Mouse (Mus musculus): ENCODE results near the gene Zswim4. TPM values are rescaled to one million over a fixed set of nuclear protein-coding genes. Genes with fewer than 3 reads are reported as not detected.

Gene Zswim4
- polyA plus RNA-seq, 1 experiment from 2014 or later = 17.7 TPM

DNA sequence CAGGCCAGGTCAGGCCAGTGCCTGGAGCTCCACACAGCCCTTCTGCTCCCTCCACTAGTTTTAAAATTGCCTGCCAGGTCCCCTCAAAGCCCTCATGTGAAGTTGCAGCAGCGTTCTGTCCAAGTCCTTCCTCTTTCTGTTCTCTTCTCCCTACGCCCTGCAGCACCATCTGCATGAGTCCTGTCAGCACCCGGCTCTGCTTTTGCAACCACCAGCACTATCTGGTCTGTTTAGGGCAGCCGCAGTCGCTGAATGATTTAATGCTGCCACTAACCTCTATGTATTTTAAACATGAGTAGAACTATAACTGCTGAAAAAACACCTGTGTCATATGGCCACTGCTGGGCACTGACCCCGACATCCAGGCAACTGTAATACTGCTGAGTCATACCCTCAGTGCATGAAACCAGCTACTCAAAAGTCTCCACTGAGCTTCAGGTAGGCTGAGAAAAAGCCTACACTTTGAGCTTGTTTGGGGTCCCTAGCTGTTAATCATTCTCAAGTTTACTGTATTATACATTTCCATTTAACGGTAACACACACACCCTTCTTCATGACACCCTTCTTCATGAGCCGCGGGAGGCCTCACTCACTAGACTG, 14.2 kb downstream of the Zswim4 start:
- H3K27ac ChIP-seq (replicated peaks) = no peak overlapping the region
- H3K27me3 ChIP-seq = no peaks in the 10 kb centered on the region
- H3K4me2 ChIP-seq (replicated peaks) = no peak overlapping the region
- 93% methylated on average over 9 of the region's 9 CpGs for WGBS
- no peaks in the 10 kb centered on the region for H3K4me1 ChIP-seq
- H3K9ac ChIP-seq = no peak overlapping the region
- peaks cover 94% of the 10 kb centered on the region for H3K36me3 ChIP-seq
- no peak overlapping the region for H3K4me3 ChIP-seq (replicated peaks)
- ATAC-seq (ENCODE audit: insufficient number of reproducible peaks, low FRiP score, low TSS enrichment, low read depth) = no peak
- H3K9me3 ChIP-seq (replicated peaks) = no peaks in the 10 kb centered on the region

DNA sequence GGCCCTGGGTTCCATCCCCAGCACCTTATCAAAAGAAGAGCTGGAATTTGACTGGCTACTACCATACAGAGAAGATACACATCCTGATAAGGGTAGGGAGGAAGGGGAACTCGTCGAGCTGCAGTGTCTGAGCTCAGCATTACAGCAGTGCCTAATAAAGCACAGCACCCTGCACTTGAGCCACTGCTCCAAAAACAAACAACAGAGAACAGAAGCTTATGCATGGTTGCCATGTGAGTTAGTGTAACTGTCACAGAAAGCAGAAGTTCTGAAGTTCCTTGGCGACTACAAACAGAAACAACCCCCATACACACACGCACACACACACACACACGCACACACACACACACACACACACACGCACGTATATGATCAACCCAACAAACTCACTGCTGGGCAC, 16.8 kb downstream of the Zswim4 start:
- H3K4me3 ChIP-seq (replicated peaks) = no peak overlapping the region
- no peaks in the 10 kb centered on the region for H3K4me1 ChIP-seq
- H3K27me3 ChIP-seq = no peaks in the 10 kb centered on the region
- WGBS = 83% methylated on average over 7 of the region's 7 CpGs
- no peak for ATAC-seq (ENCODE audit: insufficient number of reproducible peaks, low FRiP score, low TSS enrichment, low read depth)
- no peaks in the 10 kb centered on the region for H3K9me3 ChIP-seq (replicated peaks)
- H3K9ac ChIP-seq = no peak overlapping the region
- no peak overlapping the region for H3K27ac ChIP-seq (replicated peaks)
- H3K36me3 ChIP-seq = peaks cover 94% of the 10 kb centered on the region
- H3K4me2 ChIP-seq (replicated peaks) = no peak overlapping the region

DNA sequence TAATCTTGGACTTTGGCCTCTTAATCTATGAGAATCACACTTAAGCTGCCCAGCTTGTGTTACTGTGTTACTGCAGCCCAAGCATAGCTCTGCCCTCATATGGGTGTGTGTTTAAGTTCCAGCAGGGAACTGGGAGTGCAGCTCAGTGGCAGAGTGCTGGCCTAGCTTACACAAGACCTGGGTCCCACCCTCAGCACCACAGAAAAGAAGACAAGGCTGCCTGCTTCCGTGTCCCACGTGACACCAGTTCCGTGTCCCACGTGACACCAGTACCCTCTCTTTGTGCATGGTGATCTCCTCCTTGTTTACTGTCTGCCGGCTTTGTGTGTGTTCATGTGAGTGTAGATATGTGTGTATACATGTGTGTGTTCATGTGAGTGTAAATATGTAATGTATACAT, 18.7 kb downstream of the Zswim4 start:
- H3K36me3 ChIP-seq = peaks cover 93% of the 10 kb centered on the region
- ATAC-seq (ENCODE audit: insufficient number of reproducible peaks, low FRiP score, low TSS enrichment, low read depth) = no peak
- H3K27me3 ChIP-seq = no peaks in the 10 kb centered on the region

DNA sequence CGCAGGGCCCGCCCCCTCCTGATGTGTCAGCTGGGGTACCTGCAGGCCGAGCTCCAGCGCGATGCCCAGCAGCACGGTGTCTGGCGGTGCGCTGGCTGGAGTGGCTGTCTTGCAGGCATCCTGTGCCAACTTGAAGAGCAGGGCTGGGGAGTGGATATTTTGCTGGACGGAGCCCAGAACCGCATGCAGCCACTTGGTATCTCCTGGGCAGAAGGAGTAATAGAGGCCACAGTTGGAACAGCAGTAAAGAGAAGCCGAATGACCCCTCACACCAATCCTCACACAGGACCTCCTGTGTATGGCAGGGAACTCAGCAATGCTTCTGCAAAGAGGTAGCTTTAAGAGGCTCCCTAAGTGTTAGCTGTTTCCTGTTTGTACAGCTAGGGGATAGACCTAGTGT, 19.6 kb downstream of the Zswim4 start:
- H3K27me3 ChIP-seq = no peaks in the 10 kb centered on the region
- H3K9ac ChIP-seq = no peak overlapping the region
- no peak overlapping the region for H3K4me3 ChIP-seq (replicated peaks)
- no peak overlapping the region for H3K27ac ChIP-seq (replicated peaks)
- no peaks in the 10 kb centered on the region for H3K4me1 ChIP-seq
- no peak overlapping the region for H3K4me2 ChIP-seq (replicated peaks)
- H3K36me3 ChIP-seq = peaks cover 93% of the 10 kb centered on the region
- H3K9me3 ChIP-seq (replicated peaks) = no peaks in the 10 kb centered on the region
- ATAC-seq (ENCODE audit: insufficient number of reproducible peaks, low FRiP score, low TSS enrichment, low read depth) = no peak
- WGBS = 92% methylated on average over 11 of the region's 11 CpGs

More for the DNA sequence above, 18.7 kb downstream of the Zswim4 start:
- H3K4me1 ChIP-seq = no peaks in the 10 kb centered on the region
- WGBS = 91% methylated on average over 5 of the region's 5 CpGs
- no peak overlapping the region for H3K27ac ChIP-seq (replicated peaks)
- no peaks in the 10 kb centered on the region for H3K9me3 ChIP-seq (replicated peaks)
- H3K9ac ChIP-seq = no peak overlapping the region
- no peak overlapping the region for H3K4me3 ChIP-seq (replicated peaks)
- H3K4me2 ChIP-seq (replicated peaks) = no peak overlapping the region

DNA sequence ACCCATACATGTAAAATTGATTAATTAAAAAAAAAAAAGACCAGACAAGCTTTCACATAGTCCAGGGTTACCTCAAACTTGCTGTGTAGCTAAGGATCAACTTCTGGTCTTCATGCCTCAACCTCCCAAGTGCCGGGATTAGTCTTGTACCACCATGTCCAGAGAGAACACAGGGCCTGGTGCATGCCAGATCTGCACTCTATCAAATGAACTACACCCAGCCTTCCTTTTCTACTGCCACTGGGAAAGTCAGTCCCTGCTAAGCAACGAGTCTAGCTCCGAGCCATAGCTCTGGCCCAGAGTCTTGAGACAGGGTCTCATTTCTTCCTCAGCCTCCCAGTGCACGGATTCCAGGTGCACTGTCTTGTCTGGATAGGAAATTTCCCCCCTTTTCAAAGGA, 23.6 kb downstream of the Zswim4 start:
- peaks cover 94% of the 10 kb centered on the region for H3K36me3 ChIP-seq
- H3K4me2 ChIP-seq (replicated peaks) = no peak overlapping the region
- peaks cover 23% of the 10 kb centered on the region for H3K4me1 ChIP-seq
- no peak overlapping the region for H3K4me3 ChIP-seq (replicated peaks)
- no peak overlapping the region for H3K27ac ChIP-seq (replicated peaks)
- no peaks in the 10 kb centered on the region for H3K9me3 ChIP-seq (replicated peaks)
- ATAC-seq (ENCODE audit: insufficient number of reproducible peaks, low FRiP score, low TSS enrichment, low read depth) = no peak
- H3K27me3 ChIP-seq = no peaks in the 10 kb centered on the region
- no peak overlapping the region for H3K9ac ChIP-seq
- WGBS = 90% methylated on average over 4 of the region's 4 CpGs

DNA sequence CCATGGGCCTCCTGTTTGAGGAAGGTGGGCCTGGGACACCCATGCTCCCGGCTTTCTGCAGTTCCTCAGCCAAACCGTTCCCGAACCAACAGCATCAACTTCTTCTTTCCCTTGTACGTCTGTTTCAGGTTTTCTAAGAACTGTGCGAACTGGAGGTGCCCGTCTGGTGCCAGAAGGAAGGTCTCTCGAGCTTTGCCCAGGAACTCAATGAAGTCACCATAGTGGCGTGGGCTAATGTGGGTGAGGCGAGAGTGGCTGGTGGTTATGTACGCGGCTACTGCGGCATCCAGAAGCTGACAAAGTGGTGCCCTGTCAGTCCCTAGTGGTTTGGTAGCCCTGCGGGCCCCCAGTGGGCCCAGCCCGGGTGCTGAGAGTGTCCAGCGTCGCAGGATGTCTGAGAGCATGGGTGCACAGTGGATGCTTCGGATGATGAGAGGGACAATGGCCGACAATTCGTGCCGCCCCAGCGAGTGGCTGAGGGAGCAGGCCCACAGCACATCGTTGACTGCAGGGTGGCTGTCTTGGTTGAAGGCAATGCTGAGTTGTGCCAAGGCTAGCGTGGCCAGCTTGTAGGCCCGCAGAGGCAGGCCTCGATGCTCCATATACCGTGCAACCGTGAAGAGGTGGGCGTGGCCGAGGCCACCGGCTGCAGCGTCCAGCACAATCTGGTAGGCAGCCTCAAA, 24.8 kb downstream of the Zswim4 start:
- ATAC-seq (ENCODE audit: insufficient number of reproducible peaks, low FRiP score, low TSS enrichment, low read depth) = no peak
- Histone ChIP-seq H3K27me3 (no peaks in the 10 kb centered on the region), H3K36me3 (peaks cover 86% of the 10 kb centered on the region), H3K27ac (replicated peaks) (no peak overlapping the region), H3K4me1 (peaks cover 35% of the 10 kb centered on the region), H3K4me2 (replicated peaks) (no peak overlapping the region), H3K4me3 (replicated peaks) (no peak overlapping the region), H3K9me3 (replicated peaks) (no peaks in the 10 kb centered on the region), H3K9ac (no peak overlapping the region)
- WGBS = 92% methylated on average over 31 of the region's 31 CpGs

DNA sequence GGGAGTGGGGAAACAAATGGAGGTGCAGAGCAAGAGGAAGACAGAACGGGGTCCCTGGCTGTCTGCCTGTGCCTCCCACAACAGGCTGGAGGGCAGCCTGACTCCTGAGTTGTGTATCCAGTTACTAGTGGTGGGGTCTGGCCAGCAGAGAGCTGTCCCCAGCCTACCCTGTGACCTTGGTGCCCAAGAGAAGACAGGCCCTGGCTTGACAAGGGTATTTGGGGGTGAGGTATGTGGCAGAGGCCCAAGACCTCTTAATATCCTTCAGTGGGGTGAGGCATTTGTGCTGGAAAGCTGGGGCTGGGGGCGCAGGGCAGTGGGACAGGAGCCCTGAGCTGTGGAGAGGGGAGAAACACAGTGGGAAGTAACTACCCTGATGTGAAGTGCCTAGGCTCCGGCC, 25.7 kb downstream of the Zswim4 start:
- no peak; the same call in 1 of the 2 replicates for ATAC-seq (ENCODE audit: insufficient number of reproducible peaks, low FRiP score, low TSS enrichment, low read depth)
- peaks cover 78% of the 10 kb centered on the region for H3K36me3 ChIP-seq
- no peak overlapping the region for H3K4me2 ChIP-seq (replicated peaks)
- H3K9me3 ChIP-seq (replicated peaks) = no peaks in the 10 kb centered on the region
- H3K4me1 ChIP-seq = peaks cover 40% of the 10 kb centered on the region
- H3K9ac ChIP-seq = no peak overlapping the region
- WGBS = 89% methylated on average over 3 of the region's 3 CpGs
- no peak overlapping the region for H3K4me3 ChIP-seq (replicated peaks)
- no peak overlapping the region for H3K27ac ChIP-seq (replicated peaks)
- no peaks in the 10 kb centered on the region for H3K27me3 ChIP-seq

DNA sequence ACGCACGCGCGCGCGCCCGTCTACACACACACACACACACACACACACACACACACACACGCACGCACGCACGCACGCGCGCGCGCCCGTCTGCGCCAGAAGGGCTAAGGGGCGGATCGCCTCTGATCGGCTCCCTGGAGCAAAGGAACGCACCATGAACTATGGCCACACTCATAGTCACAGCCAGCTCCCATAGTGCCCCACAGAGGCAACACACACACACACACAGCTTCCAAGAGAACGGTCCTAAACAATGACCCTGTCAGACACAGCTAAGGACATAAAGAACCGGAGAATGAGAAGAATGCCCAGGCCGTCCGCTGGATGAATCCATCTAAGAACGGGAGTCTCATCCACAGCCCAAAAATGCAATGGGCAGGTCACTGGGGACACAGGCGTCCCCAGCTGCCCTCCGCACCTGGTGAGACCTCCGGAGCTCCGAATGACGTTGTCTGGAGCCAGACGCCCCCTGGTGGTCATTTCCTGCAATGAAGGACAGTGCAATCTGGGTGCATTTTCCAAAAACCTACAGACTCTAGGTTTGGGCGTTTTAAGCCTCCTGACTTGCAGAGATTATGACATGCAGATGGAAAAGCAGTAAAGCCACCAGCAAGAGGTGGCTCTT, 26.6 kb downstream of the Zswim4 start:
- no peak overlapping the region for H3K4me3 ChIP-seq (replicated peaks)
- no peak overlapping the region; the same call in 1 of the 2 replicates for H3K27ac ChIP-seq (replicated peaks)
- no peaks in the 10 kb centered on the region for H3K27me3 ChIP-seq
- no peak for ATAC-seq (ENCODE audit: insufficient number of reproducible peaks, low FRiP score, low TSS enrichment, low read depth)
- H3K9me3 ChIP-seq (replicated peaks) = no peaks in the 10 kb centered on the region
- H3K4me1 ChIP-seq = peaks cover 50% of the 10 kb centered on the region
- no peak overlapping the region for H3K4me2 ChIP-seq (replicated peaks)
- H3K36me3 ChIP-seq = peaks cover 78% of the 10 kb centered on the region
- WGBS = 62% methylated on average over 34 of the region's 34 CpGs
- no peak overlapping the region for H3K9ac ChIP-seq

DNA sequence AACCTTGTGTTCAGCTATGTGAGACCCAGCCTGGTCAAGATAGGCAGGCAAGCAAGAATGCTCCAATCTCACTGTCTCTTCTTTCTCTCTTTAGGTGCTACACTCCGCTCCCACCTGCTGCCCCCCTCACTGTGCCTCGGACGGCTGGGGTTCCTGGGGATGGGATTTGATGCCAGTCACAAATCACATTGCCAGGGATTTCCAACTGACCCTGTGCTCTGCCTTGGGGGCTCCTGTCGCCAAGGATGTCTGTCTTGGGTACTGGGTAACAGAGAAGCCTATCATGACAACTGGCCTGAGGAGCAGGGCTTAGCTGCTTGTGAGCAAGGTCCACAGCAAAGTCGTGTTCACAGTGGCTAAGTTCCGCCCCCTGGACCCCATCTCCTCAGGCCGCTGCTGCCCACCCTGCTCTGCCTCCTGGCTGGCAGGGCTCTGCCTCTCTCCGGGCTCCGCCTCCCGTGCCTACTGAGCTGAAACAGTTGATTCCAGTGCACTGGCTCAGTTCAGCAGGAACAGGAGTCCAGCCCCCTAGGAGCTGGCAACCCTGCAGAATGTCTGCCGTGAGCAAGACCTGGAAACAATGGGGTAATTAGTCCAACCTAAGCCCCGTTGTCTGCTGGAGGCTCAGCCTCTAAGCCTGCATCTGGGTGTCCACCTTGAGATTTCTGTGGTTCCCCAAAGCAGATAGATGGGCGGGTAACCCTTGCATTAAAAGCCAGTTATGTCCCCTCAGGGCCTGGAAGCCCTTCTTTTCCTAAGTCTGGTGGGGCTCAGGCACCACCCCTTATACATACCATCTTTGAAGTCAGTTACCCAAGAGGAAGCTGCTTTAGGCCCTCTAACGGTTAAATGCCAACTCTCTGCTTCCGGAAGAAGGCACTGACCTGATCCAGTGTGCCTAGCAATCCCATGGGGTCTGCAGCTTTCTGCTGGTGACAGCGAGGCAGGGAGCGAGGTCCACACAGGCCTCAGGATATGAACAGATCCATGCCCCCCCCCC, 28.2 kb downstream of the Zswim4 start:
- no peaks in the 10 kb centered on the region for H3K27me3 ChIP-seq
- H3K9me3 ChIP-seq (replicated peaks) = no peaks in the 10 kb centered on the region
- H3K4me2 ChIP-seq (replicated peaks) = no peak overlapping the region
- peak overlapping the region; percentile 81 for H3K27ac ChIP-seq (replicated peaks)
- H3K36me3 ChIP-seq = peaks cover 69% of the 10 kb centered on the region
- no peak for ATAC-seq (ENCODE audit: insufficient number of reproducible peaks, low FRiP score, low TSS enrichment, low read depth)
- 37% methylated on average over 17 of the region's 17 CpGs for WGBS
- H3K4me1 ChIP-seq = peaks cover 65% of the 10 kb centered on the region
- no peak overlapping the region for H3K4me3 ChIP-seq (replicated peaks)
- H3K9ac ChIP-seq = no peak overlapping the region

DNA sequence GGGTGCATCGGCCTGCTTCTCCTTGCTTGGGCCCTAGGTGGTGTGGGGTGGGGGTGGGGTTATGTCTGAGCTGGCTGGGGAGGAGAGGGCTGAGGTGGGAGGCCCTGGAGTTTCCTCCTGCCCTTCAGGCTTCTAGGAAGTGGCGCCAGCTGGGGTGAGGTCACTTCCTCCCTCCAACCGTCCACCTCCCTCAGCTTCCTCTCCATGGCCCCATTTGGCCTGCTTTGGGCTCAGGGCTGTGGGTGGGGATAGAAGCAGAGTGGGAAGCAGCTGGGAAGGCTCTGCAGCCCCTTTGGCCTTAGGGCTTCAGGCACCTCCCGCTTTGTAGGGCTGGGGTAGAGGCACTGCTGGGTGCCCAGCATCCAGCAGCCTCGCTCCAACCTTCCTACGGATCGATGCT, 29.0 kb downstream of the Zswim4 start:
- peaks cover 74% of the 10 kb centered on the region for H3K4me1 ChIP-seq
- H3K27me3 ChIP-seq = no peaks in the 10 kb centered on the region
- peaks cover 60% of the 10 kb centered on the region for H3K36me3 ChIP-seq
- H3K9ac ChIP-seq = no peak overlapping the region
- peak overlapping the region; percentile 81 for H3K27ac ChIP-seq (replicated peaks)
- whole genome bisulfite sequencing = 52% methylated on average over 7 of the region's 7 CpGs
- no peak overlapping the region for H3K4me2 ChIP-seq (replicated peaks)
- no peak for ATAC-seq (ENCODE audit: insufficient number of reproducible peaks, low FRiP score, low TSS enrichment, low read depth)
- H3K9me3 ChIP-seq (replicated peaks) = no peaks in the 10 kb centered on the region
- no peak overlapping the region for H3K4me3 ChIP-seq (replicated peaks)

DNA sequence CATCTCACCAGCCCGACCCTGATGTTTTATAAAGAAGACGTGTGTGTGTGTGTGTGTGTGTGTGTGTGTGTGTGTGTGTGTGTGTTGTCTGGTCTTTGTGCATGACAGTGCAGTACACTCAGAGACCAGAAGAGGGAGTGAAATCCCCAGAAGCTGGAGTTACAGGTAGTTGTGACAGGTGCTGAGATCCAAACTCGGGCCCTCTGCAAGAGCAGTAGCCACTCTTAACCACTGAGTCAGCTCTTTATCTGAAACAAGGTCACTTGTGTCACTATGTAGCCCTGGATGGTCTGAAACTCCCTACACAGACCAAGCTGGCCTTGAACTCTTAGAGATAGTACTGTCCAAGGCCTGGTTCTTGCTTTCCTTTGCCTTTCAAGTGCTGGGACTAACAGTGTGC, 30.2 kb downstream of the Zswim4 start:
- no peak overlapping the region for H3K9ac ChIP-seq
- H3K27ac ChIP-seq (replicated peaks) = peak overlapping the region; percentile 81; the same call in 1 of the 2 replicates
- WGBS = 86% methylated on average over 3 of the region's 3 CpGs
- no peaks in the 10 kb centered on the region for H3K27me3 ChIP-seq
- ATAC-seq (ENCODE audit: insufficient number of reproducible peaks, low FRiP score, low TSS enrichment, low read depth) = no peak
- no peaks in the 10 kb centered on the region for H3K9me3 ChIP-seq (replicated peaks)
- no peak overlapping the region for H3K4me2 ChIP-seq (replicated peaks)
- H3K4me1 ChIP-seq = peaks cover 85% of the 10 kb centered on the region
- no peak overlapping the region for H3K4me3 ChIP-seq (replicated peaks)
- peaks cover 54% of the 10 kb centered on the region for H3K36me3 ChIP-seq
